Mouse (Mus musculus) lung, embryonic 15.5 days (tissue): ENCODE results near the gene Dynlrb2. TPM values are rescaled to one million over a fixed set of nuclear protein-coding genes. Genes with fewer than 3 reads are reported as not detected.

Experiments used
- ATAC-seq: fragments of 200-750 bp; cut with Nextera tagmentation; 2 replicates; pipeline ENCODE4 v1.8.0; 2017; ENCODE audit warnings: moderate number of reproducible peaks, borderline replicate concordance; ENCODE audit not compliant: low FRiP score, low TSS enrichment; ENCODE audit errors: extremely low read depth
- H3K27ac ChIP-seq: fragments of 300-500 bp; sonication (generic); 2 replicates; pipeline ENCODE4 v1.5.1; 2015; ENCODE audit warnings: moderate library complexity, mild to moderate bottlenecking, inconsistent platforms
- H3K27me3 ChIP-seq: fragments of 300-500 bp; sonication (generic); 2 replicates; pipeline ENCODE4 v1.6.1; 2015; ENCODE audit warnings: inconsistent platforms
- H3K36me3 ChIP-seq: fragments of 300-500 bp; sonication (generic); 2 replicates; pipeline ENCODE4 v1.6.1; 2015; ENCODE audit warnings: inconsistent platforms
- H3K4me1 ChIP-seq: fragments of 300-500 bp; sonication (generic); 2 replicates; pipeline ENCODE4 v1.6.1; 2015; ENCODE audit warnings: inconsistent platforms
- H3K4me2 ChIP-seq: fragments of 300-500 bp; sonication (generic); 2 replicates; pipeline ENCODE4 v1.6.1; 2015; ENCODE audit warnings: inconsistent platforms, mild to moderate bottlenecking, moderate library complexity
- H3K4me3 ChIP-seq: fragments of 300-500 bp; sonication (generic); 2 replicates; pipeline ENCODE4 v1.5.1; 2015; ENCODE audit warnings: mild to moderate bottlenecking, inconsistent platforms
- H3K9ac ChIP-seq: fragments of 300-500 bp; sonication (generic); 2 replicates; pipeline ENCODE4 v1.6.1; 2015; ENCODE audit warnings: inconsistent platforms
- H3K9me3 ChIP-seq: fragments of 300-500 bp; sonication (generic); 2 replicates; pipeline ENCODE4 v1.6.1; 2016; ENCODE audit warnings: inconsistent platforms
- WGBS: fragments of 180-500 bp; shearing (Covaris S2); methylation state at CpG from one replicate; pipeline ENCODE4 v1.1.7; 2015; 5-methylcytosine and 5-hydroxymethylcytosine counted together
- polyA plus RNA-seq: library from polyadenylated mRNA; unstranded; fragments of >200 nt; fragmentation: Nextera tagmentation; extraction: Ambion mirVana; gene quantifications from 2 replicates; pipeline ENCODE4 v1.2.1, GENCODE M21; 2015

The Dynlrb2 gene
- 31.3 and 32.8 TPM in 2 replicates for polyA plus RNA-seq

DNA sequence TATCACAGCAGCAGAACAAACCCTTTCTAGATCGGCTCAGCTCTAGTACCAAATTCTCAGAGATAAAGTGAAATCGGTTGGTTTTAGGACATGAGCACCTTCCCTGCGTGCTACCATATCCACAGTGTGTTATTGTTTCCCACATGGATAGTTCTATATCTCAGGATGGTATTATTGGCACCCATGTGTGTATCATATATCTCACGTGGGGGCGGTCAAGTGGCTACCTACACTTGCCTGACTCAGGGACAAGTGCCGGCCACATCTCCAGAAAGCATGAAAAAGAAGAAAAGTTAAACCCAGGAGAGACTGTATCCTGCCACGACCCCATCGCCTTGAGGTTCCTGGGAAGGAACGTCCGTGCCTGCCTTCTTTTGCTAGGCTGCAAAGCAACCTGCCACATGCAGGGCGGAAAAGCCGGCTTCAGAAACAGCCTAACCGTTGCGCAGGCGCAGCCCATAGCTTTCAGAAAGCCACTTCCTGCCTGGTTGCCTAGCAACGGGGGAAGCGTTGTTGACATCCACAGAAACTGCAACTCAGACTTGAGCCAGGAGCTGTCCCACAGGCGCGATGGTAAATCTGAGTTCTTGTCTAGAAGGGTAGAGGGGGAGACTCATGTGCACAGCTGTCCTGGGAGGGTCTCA is at the start of gene Dynlrb2:
TSS of gene Dynlrb2 (plus strand) at position 498 of the 644 bp plus-strand sequence.
- H3K27ac ChIP-seq: no peak within 1 kb of the TSS
- H3K27me3 ChIP-seq: no peaks in the 10 kb centered on the region
- no peaks in the 10 kb centered on the region for H3K9me3 ChIP-seq
- H3K4me1 ChIP-seq: peaks cover 5% of the 10 kb centered on the region
- H3K4me2 ChIP-seq: peak within 1 kb of the TSS; percentile 77
- H3K4me3 ChIP-seq: peak within 1 kb of the TSS; percentile 37
- H3K36me3 ChIP-seq: no peaks in the 10 kb centered on the region
- 4% methylated on average over 19 of the region's 19 CpGs for WGBS
- peak; percentile 81; the same call in 1 of the 2 replicates for ATAC-seq
- peak within 1 kb of the TSS; percentile 33; the same call in 1 of the 2 replicates for H3K9ac ChIP-seq

DNA sequence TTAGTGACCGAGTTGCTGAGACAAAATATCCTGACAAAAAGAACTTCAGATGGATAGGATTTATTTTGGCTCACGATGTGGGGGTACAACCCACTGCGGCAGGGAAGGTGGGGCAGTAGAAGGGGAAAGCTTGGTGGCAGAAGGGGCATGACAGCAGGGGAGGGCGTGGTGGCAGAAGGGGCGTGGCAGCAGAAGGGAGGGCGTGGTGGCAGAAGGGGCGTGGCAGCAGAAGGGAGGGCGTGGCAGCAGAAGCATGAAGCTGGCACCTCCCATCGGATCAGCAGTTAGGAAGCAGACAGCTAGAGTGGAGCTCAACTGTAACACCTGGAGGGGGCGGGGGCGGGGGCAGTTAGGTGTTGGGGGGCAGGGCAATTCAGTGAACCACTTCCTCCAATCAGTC is 46.2 kb upstream of the Dynlrb2 start:
- ATAC-seq: no peak
- Histone ChIP-seq H3K36me3 (no peaks in the 10 kb centered on the region), H3K9ac (no peak overlapping the region), H3K4me2 (no peak overlapping the region), H3K4me3 (no peak overlapping the region), H3K4me1 (no peaks in the 10 kb centered on the region), H3K9me3 (no peaks in the 10 kb centered on the region), H3K27ac (no peak overlapping the region), H3K27me3 (no peaks in the 10 kb centered on the region)
- 68% methylated on average over 10 of the region's 11 CpGs for WGBS

DNA sequence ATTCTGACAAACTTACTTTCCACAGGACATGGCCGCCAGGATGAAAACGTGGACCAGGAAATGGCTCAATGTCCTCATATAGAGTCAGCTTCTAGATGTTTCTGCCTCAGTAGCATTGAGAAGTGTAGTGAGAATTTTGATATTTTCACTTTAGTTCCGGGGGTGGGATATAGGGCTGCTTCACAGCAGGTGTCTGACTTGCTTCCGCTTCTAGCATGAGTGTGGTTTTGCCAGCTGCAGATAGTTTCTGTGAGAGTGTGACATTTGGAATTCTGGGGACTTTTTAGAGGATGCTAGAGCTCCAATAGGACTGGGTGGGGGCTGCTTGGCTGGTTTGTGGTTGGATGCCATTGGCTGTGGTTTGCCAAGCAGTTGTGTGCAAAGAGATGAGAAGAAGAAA is 43.3 kb upstream of the Dynlrb2 start:
- WGBS: 75% methylated on average over 4 of the region's 4 CpGs
- no peak for ATAC-seq
- no peaks in the 10 kb centered on the region for H3K36me3 ChIP-seq

DNA sequence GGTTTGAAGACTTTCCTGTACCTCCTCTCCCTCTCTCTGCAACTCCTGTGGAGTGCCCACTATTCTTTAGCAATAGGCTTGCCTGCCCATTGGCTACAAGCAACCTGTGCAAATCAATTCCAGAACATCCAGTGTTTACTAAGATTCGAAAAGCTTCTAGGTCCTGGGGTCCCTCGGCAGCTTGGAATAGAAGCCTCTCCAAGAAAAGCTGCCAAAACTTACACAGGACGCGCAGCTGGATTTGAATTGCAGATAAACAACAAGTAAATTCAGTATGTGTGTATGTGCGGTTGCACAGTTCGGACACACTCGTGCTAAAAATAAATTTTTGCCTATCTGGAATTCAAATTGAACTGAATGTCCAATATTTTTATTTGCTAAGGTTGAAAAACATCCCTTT is 38.2 kb upstream of the Dynlrb2 start:
- no peaks in the 10 kb centered on the region for H3K4me1 ChIP-seq
- H3K9me3 ChIP-seq: no peaks in the 10 kb centered on the region
- H3K27me3 ChIP-seq: no peaks in the 10 kb centered on the region
- no peak overlapping the region for H3K4me2 ChIP-seq
- no peak overlapping the region for H3K4me3 ChIP-seq
- no peak for ATAC-seq
- H3K9ac ChIP-seq: no peak overlapping the region
- H3K36me3 ChIP-seq: no peaks in the 10 kb centered on the region
- no peak overlapping the region for H3K27ac ChIP-seq
- 57% methylated on average over 7 of the region's 7 CpGs for WGBS

More for the DNA sequence above, 43.3 kb upstream of the Dynlrb2 start:
- no peaks in the 10 kb centered on the region for H3K4me1 ChIP-seq
- H3K27ac ChIP-seq: no peak overlapping the region
- no peak overlapping the region for H3K4me2 ChIP-seq
- no peaks in the 10 kb centered on the region for H3K27me3 ChIP-seq
- H3K9me3 ChIP-seq: no peaks in the 10 kb centered on the region
- no peak overlapping the region for H3K9ac ChIP-seq
- H3K4me3 ChIP-seq: no peak overlapping the region

DNA sequence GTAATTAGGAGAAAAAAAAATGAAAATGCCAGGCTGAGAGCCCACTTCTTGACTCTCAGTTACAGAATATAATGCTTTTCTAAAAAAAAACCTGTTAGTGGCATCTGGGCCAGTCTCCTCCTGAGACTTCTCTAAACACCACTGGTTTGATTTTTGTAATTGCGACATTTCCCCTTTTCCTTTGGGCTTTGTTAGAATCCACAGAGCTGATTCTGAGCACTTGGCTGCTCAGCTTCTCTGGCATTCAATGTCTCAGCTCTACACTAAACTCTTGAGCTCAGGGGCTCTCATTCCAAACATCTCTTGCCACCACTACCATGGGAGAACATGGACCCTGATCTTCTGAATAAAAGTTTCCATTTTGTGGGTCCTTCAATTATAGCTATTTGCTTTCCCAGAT is 37.7 kb upstream of the Dynlrb2 start:
- ATAC-seq: no peak
- Histone ChIP-seq H3K27me3 (no peaks in the 10 kb centered on the region), H3K4me1 (no peaks in the 10 kb centered on the region), H3K9me3 (no peaks in the 10 kb centered on the region), H3K9ac (no peak overlapping the region), H3K36me3 (no peaks in the 10 kb centered on the region), H3K27ac (no peak overlapping the region), H3K4me2 (no peak overlapping the region), H3K4me3 (no peak overlapping the region)
- WGBS: 57% methylated on average over 1 of the region's 1 CpGs

DNA sequence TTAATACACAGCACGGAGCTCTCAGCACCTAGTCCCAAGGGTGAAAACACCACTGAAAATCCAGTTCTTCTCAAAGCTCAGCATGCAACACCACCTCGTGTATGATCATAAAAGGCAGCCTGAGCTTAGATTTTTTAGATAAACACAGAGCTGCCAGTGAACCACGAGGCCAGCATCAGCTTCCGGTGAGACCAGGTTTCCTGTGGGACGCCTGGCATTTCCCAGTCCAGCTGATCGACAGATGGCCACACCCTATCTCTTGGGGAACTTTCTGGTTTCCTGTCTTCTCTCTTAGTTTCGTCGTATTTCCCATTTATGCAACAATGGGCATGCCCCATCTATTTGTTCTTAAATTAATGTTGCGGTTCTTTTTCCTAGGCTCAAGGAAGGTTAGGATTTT is 26.8 kb upstream of the Dynlrb2 start:
- WGBS: 72% methylated on average over 9 of the region's 9 CpGs

DNA sequence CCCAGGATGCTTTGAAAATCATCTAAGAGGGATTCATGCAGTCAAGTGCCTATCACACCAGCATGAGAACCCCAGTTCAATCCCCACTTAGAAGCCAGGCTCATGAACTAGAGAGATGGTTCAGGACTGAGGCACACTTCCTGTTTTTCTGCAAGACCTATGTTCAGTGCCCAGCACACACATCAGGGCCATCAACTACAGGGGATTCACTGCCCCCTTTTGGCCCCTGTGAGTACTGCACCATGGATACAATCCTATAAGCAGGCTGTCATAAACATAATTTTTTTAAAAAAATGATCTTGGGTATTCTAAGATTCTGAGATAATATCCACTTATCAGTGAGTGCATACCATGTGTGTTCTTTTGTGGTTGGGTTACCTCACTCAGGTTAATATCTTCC is 26.1 kb upstream of the Dynlrb2 start:
- no peak overlapping the region for H3K4me3 ChIP-seq
- no peak overlapping the region for H3K9ac ChIP-seq
- no peak overlapping the region for H3K27ac ChIP-seq
- no peak for ATAC-seq
- H3K4me2 ChIP-seq: no peak overlapping the region
- no peaks in the 10 kb centered on the region for H3K36me3 ChIP-seq
- H3K4me1 ChIP-seq: no peaks in the 10 kb centered on the region
- H3K27me3 ChIP-seq: no peaks in the 10 kb centered on the region
- no peaks in the 10 kb centered on the region for H3K9me3 ChIP-seq

More for the DNA sequence above, 26.8 kb upstream of the Dynlrb2 start:
- Histone ChIP-seq H3K4me2 (no peak overlapping the region), H3K36me3 (no peaks in the 10 kb centered on the region), H3K9me3 (no peaks in the 10 kb centered on the region), H3K9ac (no peak overlapping the region), H3K4me3 (no peak overlapping the region), H3K4me1 (no peaks in the 10 kb centered on the region), H3K27ac (no peak overlapping the region), H3K27me3 (no peaks in the 10 kb centered on the region)
- no peak for ATAC-seq

DNA sequence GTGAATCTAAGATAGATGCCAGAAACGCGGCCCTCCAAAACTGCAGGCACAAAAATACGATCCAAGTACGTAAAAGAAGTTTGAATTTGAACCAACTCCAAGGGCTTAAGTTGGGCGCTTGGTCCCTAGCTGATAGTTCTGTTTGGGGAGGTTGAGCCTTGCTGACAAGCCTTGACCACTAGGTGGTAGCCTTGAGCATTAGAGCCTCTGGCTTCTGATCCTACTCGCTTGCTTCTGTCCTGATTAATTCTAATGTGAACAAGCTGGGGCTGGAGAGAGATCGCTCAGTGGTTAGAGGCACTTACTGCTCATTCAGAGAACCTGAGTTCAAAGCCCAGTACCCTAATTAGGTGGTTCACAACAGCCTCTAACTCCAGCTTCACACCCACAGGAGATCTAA is 23.9 kb upstream of the Dynlrb2 start:
- Histone ChIP-seq H3K36me3 (no peaks in the 10 kb centered on the region), H3K4me1 (no peaks in the 10 kb centered on the region), H3K9me3 (no peaks in the 10 kb centered on the region), H3K4me3 (no peak overlapping the region), H3K9ac (no peak overlapping the region), H3K27me3 (no peaks in the 10 kb centered on the region), H3K27ac (no peak overlapping the region), H3K4me2 (no peak overlapping the region)
- no peak for ATAC-seq
- WGBS: 7% methylated on average over 7 of the region's 7 CpGs

DNA sequence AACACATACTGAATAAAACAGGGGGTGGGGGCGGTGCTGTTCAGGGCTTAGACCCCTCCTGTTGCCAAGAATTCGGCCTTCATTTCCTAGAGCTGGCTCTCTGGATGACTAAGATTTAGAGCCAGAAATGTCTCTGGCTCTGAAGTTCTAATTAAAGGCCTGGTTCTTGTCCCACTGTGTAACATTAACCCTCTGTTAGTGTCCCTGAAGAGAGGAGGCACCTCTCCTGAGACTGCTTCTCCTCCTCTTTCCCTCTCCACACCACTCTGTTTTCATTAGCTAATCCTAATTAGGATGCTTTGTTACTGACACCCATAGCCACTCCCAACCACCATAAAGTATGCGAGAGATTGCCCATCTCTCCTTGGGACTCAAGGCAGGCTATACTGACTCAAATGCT is 22.0 kb upstream of the Dynlrb2 start:
- no peak overlapping the region for H3K4me2 ChIP-seq
- no peak overlapping the region for H3K4me3 ChIP-seq
- no peak overlapping the region for H3K27ac ChIP-seq
- 52% methylated on average over 3 of the region's 3 CpGs for WGBS
- no peaks in the 10 kb centered on the region for H3K9me3 ChIP-seq
- ATAC-seq: no peak
- no peaks in the 10 kb centered on the region for H3K4me1 ChIP-seq
- no peak overlapping the region for H3K9ac ChIP-seq
- no peaks in the 10 kb centered on the region for H3K27me3 ChIP-seq
- H3K36me3 ChIP-seq: no peaks in the 10 kb centered on the region

DNA sequence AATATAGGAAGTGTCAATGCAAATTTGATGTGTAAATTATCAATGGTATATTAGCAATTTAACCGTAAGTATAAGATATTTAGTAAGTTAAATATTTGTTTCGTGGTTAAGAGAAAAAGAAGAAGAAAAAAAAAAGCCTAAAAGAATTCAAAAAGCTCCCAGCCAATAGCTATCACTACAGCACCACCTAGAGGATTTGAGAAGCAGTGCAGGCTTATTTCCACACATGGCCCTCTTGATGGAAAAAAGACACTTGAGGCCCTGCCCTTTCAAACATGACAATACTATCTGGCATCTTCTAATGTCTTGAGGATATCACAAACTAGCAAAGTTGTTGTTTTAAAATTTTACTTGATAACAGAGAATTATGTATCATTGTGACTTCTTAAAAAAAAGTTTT is 20.7 kb upstream of the Dynlrb2 start:
- Histone ChIP-seq H3K36me3 (no peaks in the 10 kb centered on the region), H3K27ac (no peak overlapping the region), H3K4me2 (no peak overlapping the region), H3K9ac (no peak overlapping the region), H3K4me3 (no peak overlapping the region), H3K4me1 (no peaks in the 10 kb centered on the region), H3K27me3 (no peaks in the 10 kb centered on the region), H3K9me3 (no peaks in the 10 kb centered on the region)
- no peak for ATAC-seq
- WGBS: 6% methylated on average over 2 of the region's 2 CpGs

DNA sequence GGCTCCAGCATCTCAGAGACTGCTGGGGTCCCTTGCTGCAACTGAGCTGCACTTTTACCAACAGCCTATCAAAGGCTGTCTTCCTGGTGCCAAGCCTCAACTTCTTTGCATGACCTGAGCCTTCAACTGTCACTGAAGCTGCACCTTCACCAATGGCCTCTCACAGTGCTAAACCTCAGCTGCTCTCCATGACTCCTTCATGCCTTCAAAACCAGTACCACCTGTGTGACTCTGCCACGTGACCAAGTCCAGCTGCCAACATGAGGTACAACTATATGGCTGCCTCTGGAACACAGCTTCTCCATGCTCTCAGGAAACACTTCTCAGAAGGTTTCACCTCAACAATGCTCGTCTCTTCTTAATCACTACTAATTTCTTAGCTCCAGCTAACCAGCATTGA is 16.2 kb upstream of the Dynlrb2 start:
- no peak for ATAC-seq
- Histone ChIP-seq H3K9me3 (no peaks in the 10 kb centered on the region), H3K4me1 (no peaks in the 10 kb centered on the region), H3K4me2 (no peak overlapping the region), H3K4me3 (no peak overlapping the region), H3K27ac (no peak overlapping the region), H3K27me3 (no peaks in the 10 kb centered on the region), H3K9ac (no peak overlapping the region), H3K36me3 (no peaks in the 10 kb centered on the region)
- 80% methylated on average over 2 of the region's 2 CpGs for WGBS

DNA sequence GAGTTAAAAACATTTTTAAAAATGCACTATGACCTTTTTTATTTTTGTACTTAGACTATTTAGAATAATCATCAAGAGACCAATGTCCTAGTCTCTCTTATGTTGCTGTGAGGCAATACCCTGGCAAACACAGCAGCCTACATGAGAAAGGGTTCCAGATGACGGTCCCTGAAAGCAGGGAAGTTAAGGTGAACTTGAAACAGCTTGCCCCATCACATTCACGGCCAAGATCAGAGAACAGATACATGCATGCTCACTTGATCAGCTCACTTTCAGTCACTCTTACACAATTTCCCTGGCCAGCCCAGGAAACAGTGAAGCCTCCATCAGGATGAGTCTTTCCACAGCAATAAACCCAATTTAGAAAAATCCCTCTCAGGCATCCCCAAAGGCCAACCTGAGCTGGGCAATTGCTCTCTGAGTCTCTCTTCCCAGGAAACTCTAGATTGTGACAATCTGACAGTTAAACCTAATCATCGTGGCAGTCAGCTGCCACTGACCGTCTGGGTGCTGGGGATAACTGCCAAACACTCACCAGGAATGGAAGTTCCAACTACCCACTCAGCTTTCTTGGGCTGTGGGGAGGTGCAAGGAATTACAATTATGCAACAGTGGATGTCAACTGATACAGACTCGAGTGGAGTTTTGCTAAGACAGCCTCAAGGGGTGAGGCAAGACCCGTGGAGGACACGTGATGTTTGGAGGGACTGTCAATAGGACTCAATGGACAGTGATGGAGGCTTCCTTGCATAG is 4.5 kb upstream of the Dynlrb2 start:
- WGBS: 74% methylated on average over 7 of the region's 7 CpGs
- no peak overlapping the region for H3K9ac ChIP-seq
- no peak overlapping the region for H3K27ac ChIP-seq
- no peaks in the 10 kb centered on the region for H3K27me3 ChIP-seq
- no peaks in the 10 kb centered on the region for H3K9me3 ChIP-seq
- no peaks in the 10 kb centered on the region; the same call in 1 of the 2 replicates for H3K4me1 ChIP-seq
- no peak for ATAC-seq
- H3K4me2 ChIP-seq: no peak overlapping the region
- no peaks in the 10 kb centered on the region for H3K36me3 ChIP-seq
- H3K4me3 ChIP-seq: no peak overlapping the region
